Mouse (Mus musculus) ES-Bruce4 (cell line): ENCODE data around the gene Smpd2.

Source experiments
- CTCF ChIP-seq: IDR thresholded peaks from one replicate; pipeline ENCODE4 v1.8.1; 2011; ENCODE audit warnings: low read depth, low read length
- POLR2A ChIP-seq: IDR thresholded peaks from one replicate; pipeline ENCODE4 v1.8.1; 2011; ENCODE audit warnings: low read length; ENCODE audit not compliant: insufficient read depth

GRCm38 (mm10) chr10:41470693-41471092 is 19.5 kb downstream of the Smpd2 start:
- no peak for TF ChIP-seq CTCF
- no peak for TF ChIP-seq POLR2A
